Mouse (Mus musculus): Measurements from ENCODE around the gene Ess2. TPM values are rescaled to one million over a fixed set of nuclear protein-coding genes. Genes with fewer than 3 reads are reported as not detected.

Ess2 gene
- polyA plus RNA-seq, 1 experiment, result 45.5 TPM

DNA sequence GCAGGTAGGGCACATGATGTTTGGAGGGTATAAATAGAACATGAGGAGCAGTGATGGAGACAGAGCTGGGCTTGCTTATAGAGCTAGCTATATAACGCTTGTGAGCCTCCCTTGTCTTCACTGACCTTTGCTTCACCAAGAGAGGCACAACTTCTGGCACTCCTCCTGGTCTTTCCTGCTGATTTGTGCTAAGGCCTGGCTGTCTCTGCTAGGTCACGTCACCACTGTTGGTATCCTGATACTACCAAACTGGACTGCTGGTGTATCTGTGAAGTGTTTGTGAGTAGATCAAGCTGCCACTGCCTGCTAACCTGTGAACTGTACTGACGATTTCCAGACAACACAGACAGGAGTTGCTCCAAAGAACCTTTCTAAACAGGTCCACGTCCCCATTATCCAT, 36.0 kb downstream of the Ess2 start:
- 93% methylated on average over 4 of the region's 4 CpGs for WGBS
- Histone ChIP-seq H3K4me3 (ENCODE audit: control insufficient read depth, insufficient read depth, low read length) (no peak overlapping the region), H3K36me3 (ENCODE audit: control insufficient read depth, insufficient read depth, low read length) (peaks cover 15% of the 10 kb centered on the region), H3K27me3 (ENCODE audit: control insufficient read depth, insufficient read depth, low read length) (no peaks in the 10 kb centered on the region), H3K27ac (ENCODE audit: control insufficient read depth, insufficient read depth, low read length) (no peak overlapping the region), H3K4me1 (replicated peaks; ENCODE audit: control insufficient read depth, insufficient read depth, low read length) (no peaks in the 10 kb centered on the region)
- no peak for DNase-seq
- TF ChIP-seq CTCF (IDR thresholded peaks at IDR 0.05; ENCODE audit: borderline replicate concordance, control insufficient read depth, extremely low read depth, insufficient read depth, low read length, poor library complexity) (no peak), POLR2A (IDR thresholded peaks at IDR 0.05; ENCODE audit: control insufficient read depth, extremely low read depth, insufficient read depth, low read length, poor library complexity) (no peak)

DNA sequence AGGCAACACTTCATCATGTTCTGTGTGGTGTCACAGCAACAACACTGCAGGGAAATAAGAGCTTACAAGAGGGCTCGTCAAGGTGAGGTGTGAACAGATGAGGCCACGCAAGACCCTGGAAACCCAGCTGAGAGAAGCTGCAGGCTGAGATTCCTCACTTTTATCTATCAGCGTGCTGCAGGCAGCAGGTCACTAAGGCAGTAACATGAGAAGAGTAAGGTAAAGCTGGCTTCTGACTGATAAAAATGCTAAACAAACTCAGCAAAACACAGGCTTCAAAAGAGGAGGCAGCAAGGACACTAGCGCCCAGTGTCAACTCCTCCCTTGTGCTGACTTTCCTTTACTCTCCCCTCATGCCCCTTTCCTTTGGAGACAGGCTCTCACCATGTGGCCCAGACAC, 38.2 kb downstream of the Ess2 start:
- 89% methylated on average over 4 of the region's 4 CpGs for WGBS
- no peak overlapping the region for H3K4me3 ChIP-seq (ENCODE audit: control insufficient read depth, insufficient read depth, low read length)

DNA sequence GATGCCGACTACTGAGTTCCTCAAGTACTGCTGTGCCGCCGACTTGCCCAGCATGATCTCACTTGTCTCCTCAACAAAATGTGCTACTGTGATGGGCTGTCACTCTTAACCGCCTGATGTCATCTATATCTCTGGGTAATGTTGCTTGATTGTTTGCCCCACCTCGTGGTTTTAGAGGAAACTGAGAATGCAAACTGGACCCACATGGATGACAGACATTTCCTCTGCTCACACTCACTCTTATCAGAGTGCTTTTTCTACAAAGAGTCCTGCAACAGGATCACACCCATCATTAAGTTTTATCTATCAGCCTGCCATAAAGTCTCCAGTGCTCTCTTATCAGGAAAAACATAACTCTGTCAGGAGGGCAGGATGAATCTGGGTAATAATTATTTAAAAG, 39.9 kb downstream of the Ess2 start:
- WGBS, result 83% methylated on average over 5 of the region's 5 CpGs
- Histone ChIP-seq H3K36me3 (ENCODE audit: control insufficient read depth, insufficient read depth, low read length) (peaks cover 15% of the 10 kb centered on the region), H3K4me3 (ENCODE audit: control insufficient read depth, insufficient read depth, low read length) (no peak overlapping the region), H3K27ac (ENCODE audit: control insufficient read depth, insufficient read depth, low read length) (no peak overlapping the region), H3K4me1 (replicated peaks; ENCODE audit: control insufficient read depth, insufficient read depth, low read length) (no peaks in the 10 kb centered on the region), H3K27me3 (ENCODE audit: control insufficient read depth, insufficient read depth, low read length) (no peaks in the 10 kb centered on the region)
- TF ChIP-seq CTCF (IDR thresholded peaks at IDR 0.05; ENCODE audit: borderline replicate concordance, control insufficient read depth, extremely low read depth, insufficient read depth, low read length, poor library complexity) (no peak), POLR2A (IDR thresholded peaks at IDR 0.05; ENCODE audit: control insufficient read depth, extremely low read depth, insufficient read depth, low read length, poor library complexity) (no peak)
- DNase-seq, result no peak

More for the DNA sequence above, 38.2 kb downstream of the Ess2 start:
- H3K4me1 ChIP-seq (replicated peaks; ENCODE audit: control insufficient read depth, insufficient read depth, low read length), result no peaks in the 10 kb centered on the region
- no peak overlapping the region for H3K27ac ChIP-seq (ENCODE audit: control insufficient read depth, insufficient read depth, low read length)
- no peak for DNase-seq
- TF ChIP-seq POLR2A (IDR thresholded peaks at IDR 0.05; ENCODE audit: control insufficient read depth, extremely low read depth, insufficient read depth, low read length, poor library complexity), result no peak
- no peak for TF ChIP-seq CTCF (IDR thresholded peaks at IDR 0.05; ENCODE audit: borderline replicate concordance, control insufficient read depth, extremely low read depth, insufficient read depth, low read length, poor library complexity)
- H3K27me3 ChIP-seq (ENCODE audit: control insufficient read depth, insufficient read depth, low read length), result no peaks in the 10 kb centered on the region
- H3K36me3 ChIP-seq (ENCODE audit: control insufficient read depth, insufficient read depth, low read length), result peaks cover 15% of the 10 kb centered on the region

GRCm38 (mm10) chr16:17865770-17866169, 45.4 kb downstream of the Ess2 start:
- peaks cover 5% of the 10 kb centered on the region for H3K36me3 ChIP-seq (ENCODE audit: control insufficient read depth, insufficient read depth, low read length)
- WGBS, result 81% methylated on average over 6 of the region's 6 CpGs
- no peak overlapping the region for H3K4me3 ChIP-seq (ENCODE audit: control insufficient read depth, insufficient read depth, low read length)
- no peaks in the 10 kb centered on the region for H3K27me3 ChIP-seq (ENCODE audit: control insufficient read depth, insufficient read depth, low read length)
- TF ChIP-seq CTCF (IDR thresholded peaks at IDR 0.05; ENCODE audit: borderline replicate concordance, control insufficient read depth, extremely low read depth, insufficient read depth, low read length, poor library complexity), result no peak
- no peak for TF ChIP-seq POLR2A (IDR thresholded peaks at IDR 0.05; ENCODE audit: control insufficient read depth, extremely low read depth, insufficient read depth, low read length, poor library complexity)
- H3K4me1 ChIP-seq (replicated peaks; ENCODE audit: control insufficient read depth, insufficient read depth, low read length), result no peaks in the 10 kb centered on the region
- no peak for DNase-seq
- no peak overlapping the region for H3K27ac ChIP-seq (ENCODE audit: control insufficient read depth, insufficient read depth, low read length)

GRCm38 (mm10) chr16:17865293-17865692, 45.9 kb downstream of the Ess2 start:
- 35% methylated on average over 2 of the region's 2 CpGs for WGBS
- no peak overlapping the region for H3K27ac ChIP-seq (ENCODE audit: control insufficient read depth, insufficient read depth, low read length)
- H3K4me1 ChIP-seq (replicated peaks; ENCODE audit: control insufficient read depth, insufficient read depth, low read length), result no peaks in the 10 kb centered on the region
- TF ChIP-seq POLR2A (IDR thresholded peaks at IDR 0.05; ENCODE audit: control insufficient read depth, extremely low read depth, insufficient read depth, low read length, poor library complexity), result no peak
- TF ChIP-seq CTCF (IDR thresholded peaks at IDR 0.05; ENCODE audit: borderline replicate concordance, control insufficient read depth, extremely low read depth, insufficient read depth, low read length, poor library complexity), result no peak
- H3K27me3 ChIP-seq (ENCODE audit: control insufficient read depth, insufficient read depth, low read length), result no peaks in the 10 kb centered on the region
- H3K36me3 ChIP-seq (ENCODE audit: control insufficient read depth, insufficient read depth, low read length), result peaks cover under 1% of the 10 kb centered on the region; the same call in 1 of the 2 replicates
- no peak overlapping the region for H3K4me3 ChIP-seq (ENCODE audit: control insufficient read depth, insufficient read depth, low read length)
- no peak for DNase-seq

- Histone ChIP-seq H3K27ac (ENCODE audit: control insufficient read depth, insufficient read depth, low read length) (no peak overlapping the region), H3K4me1 (replicated peaks; ENCODE audit: control insufficient read depth, insufficient read depth, low read length) (no peaks in the 10 kb centered on the region), H3K4me3 (ENCODE audit: control insufficient read depth, insufficient read depth, low read length) (no peak overlapping the region), H3K27me3 (ENCODE audit: control insufficient read depth, insufficient read depth, low read length) (no peaks in the 10 kb centered on the region), H3K36me3 (ENCODE audit: control insufficient read depth, insufficient read depth, low read length) (peaks cover 48% of the 10 kb centered on the region)
- TF ChIP-seq POLR2A (IDR thresholded peaks at IDR 0.05; ENCODE audit: control insufficient read depth, extremely low read depth, insufficient read depth, low read length, poor library complexity) (no peak), CTCF (IDR thresholded peaks at IDR 0.05; ENCODE audit: borderline replicate concordance, control insufficient read depth, extremely low read depth, insufficient read depth, low read length, poor library complexity) (no peak)
- peak; percentile 19 for DNase-seq
Measured at GRCm38 (mm10) chr16:17858592-17858991, 52.6 kb downstream of the Ess2 start.

GRCm38 (mm10) chr16:17857157-17857556, 54.0 kb downstream of the Ess2 start:
- 96% methylated on average over 7 of the region's 7 CpGs for WGBS
- Histone ChIP-seq H3K4me1 (replicated peaks; ENCODE audit: control insufficient read depth, insufficient read depth, low read length) (no peaks in the 10 kb centered on the region), H3K27ac (ENCODE audit: control insufficient read depth, insufficient read depth, low read length) (no peak overlapping the region), H3K27me3 (ENCODE audit: control insufficient read depth, insufficient read depth, low read length) (no peaks in the 10 kb centered on the region), H3K4me3 (ENCODE audit: control insufficient read depth, insufficient read depth, low read length) (no peak overlapping the region), H3K36me3 (ENCODE audit: control insufficient read depth, insufficient read depth, low read length) (peaks cover 59% of the 10 kb centered on the region)
- TF ChIP-seq POLR2A (IDR thresholded peaks at IDR 0.05; ENCODE audit: control insufficient read depth, extremely low read depth, insufficient read depth, low read length, poor library complexity) (no peak), CTCF (IDR thresholded peaks at IDR 0.05; ENCODE audit: borderline replicate concordance, control insufficient read depth, extremely low read depth, insufficient read depth, low read length, poor library complexity) (no peak)
- no peak for DNase-seq
